12 mouse cellular contexts compared by ENCODE assay signal in the genomic region with DNA sequence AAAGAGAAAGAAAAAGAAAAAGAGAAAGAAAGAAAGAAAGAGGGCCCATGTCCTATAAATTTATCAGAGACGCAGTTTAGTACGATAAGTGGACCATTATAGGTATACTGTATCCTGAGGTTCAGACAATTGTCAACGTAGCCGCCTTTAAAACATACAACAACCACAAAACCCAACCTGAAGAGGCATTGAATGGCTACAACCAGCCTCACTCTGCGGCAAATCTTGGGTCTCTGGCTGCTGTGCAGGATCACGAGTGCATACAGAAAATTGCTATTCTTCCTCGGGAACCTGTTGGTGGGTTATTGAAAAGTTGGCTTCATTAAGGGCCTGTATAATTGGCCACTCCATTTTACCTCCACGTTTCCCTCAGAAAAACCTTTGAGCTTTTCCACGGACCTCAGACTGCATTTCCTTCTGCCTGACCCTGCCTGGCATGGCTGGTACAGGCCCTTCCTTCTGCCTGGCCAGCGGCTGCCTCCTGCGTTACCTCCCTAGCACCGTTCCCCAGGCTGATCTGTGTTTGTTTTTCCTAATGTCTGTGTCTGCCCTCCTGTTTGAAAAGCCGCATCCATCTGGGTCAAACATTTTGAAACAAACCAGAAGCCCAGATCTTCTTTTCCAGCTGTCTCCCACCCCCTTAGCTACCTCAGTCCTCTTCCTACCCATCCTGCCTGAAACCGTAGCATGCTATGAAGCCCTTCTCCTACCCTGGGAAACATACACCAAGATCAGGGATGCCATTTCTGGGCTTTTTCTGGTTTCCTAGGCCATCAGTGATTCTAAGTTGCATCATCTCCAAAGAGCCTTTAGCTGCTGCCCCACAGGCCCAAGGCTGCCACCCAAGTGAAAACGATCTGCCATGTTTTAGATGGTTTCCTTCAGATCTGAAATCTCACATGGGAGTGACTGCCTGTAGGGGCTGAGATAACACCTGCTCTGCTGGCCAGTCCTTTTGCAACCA. TPM values are rescaled to one million over a fixed set of nuclear protein-coding genes. Genes with fewer than 3 reads are reported as not detected.
DNase-seq lines count a peak whose midpoint lies in the region; ATAC-seq and TF ChIP-seq lines count a peak whose summit lies in the region.
"Had no signal": no experiment of that assay in that cellular context is flagged by ENCODE, and none has a peak within 500 bp of the region (broad histone marks: within the 10 kb centered on the region; RNA-seq: fewer than 3 reads in every experiment).

No protein-coding gene starts in this region.

- no peak for TF ChIP-seq EP300 in lung, postnatal 0 days (IDR thresholded peaks at IDR 0.05)

- H3K27ac ChIP-seq in embryonic facial prominence, embryonic 11.5 days (replicated peaks; ENCODE audit: low read depth, low read length): no peak overlapping the region
- peak overlapping the region; percentile 1; the same call in 1 of the 2 replicates for H3K27ac ChIP-seq in forebrain, embryonic 11.5 days (ENCODE audit: low read depth, low read length)
- H3K27ac ChIP-seq in intestine, embryonic 15.5 days: no peak overlapping the region
- no peak overlapping the region for H3K27ac ChIP-seq in lung, postnatal 0 days (ENCODE audit: low read length)

- no peak for ATAC-seq in embryonic facial prominence, embryonic 11.5 days (replicated peaks; ENCODE audit: insufficient number of reproducible peaks, low FRiP score, low TSS enrichment, low read depth)
- ATAC-seq in forebrain, embryonic 11.5 days (replicated peaks; ENCODE audit: low FRiP score): no peak
- no peak for ATAC-seq in intestine, embryonic 15.5 days
- no peak for ATAC-seq in lung, postnatal 0 days

- 62% methylated on average over 15 of the region's 15 CpGs for WGBS in embryonic facial prominence, embryonic 11.5 days
- WGBS in forebrain, embryonic 11.5 days: 69% methylated on average over 15 of the region's 15 CpGs
- 60% methylated on average over 15 of the region's 15 CpGs for WGBS in intestine, embryonic 15.5 days
- WGBS in lung, postnatal 0 days: 70% methylated on average over 15 of the region's 15 CpGs

- no peaks in the 10 kb centered on the region for H3K9me3 ChIP-seq in embryonic facial prominence, embryonic 11.5 days (replicated peaks; ENCODE audit: control insufficient read depth, low read length)
- no peaks in the 10 kb centered on the region for H3K9me3 ChIP-seq in forebrain, embryonic 11.5 days (ENCODE audit: control insufficient read depth, low read length)
- no peaks in the 10 kb centered on the region for H3K9me3 ChIP-seq in intestine, embryonic 15.5 days
- H3K9me3 ChIP-seq in lung, postnatal 0 days (ENCODE audit: low read length): no peaks in the 10 kb centered on the region

- no peaks in the 10 kb centered on the region for H3K27me3 ChIP-seq in embryonic facial prominence, embryonic 11.5 days (ENCODE audit: control insufficient read depth, insufficient read depth, low read length)
- H3K27me3 ChIP-seq in forebrain, embryonic 11.5 days (ENCODE audit: control insufficient read depth, insufficient read depth, low read length): no peaks in the 10 kb centered on the region; the same call in 1 of the 2 replicates
- H3K27me3 ChIP-seq in intestine, embryonic 15.5 days (replicated peaks): peaks cover 5% of the 10 kb centered on the region
- H3K27me3 ChIP-seq in lung, postnatal 0 days (replicated peaks; ENCODE audit: insufficient read depth, low read length): peaks cover 34% of the 10 kb centered on the region

- peak overlapping the region; percentile 94 for H3K4me3 ChIP-seq in embryonic facial prominence, embryonic 11.5 days (ENCODE audit: low read depth, low read length)
- H3K4me3 ChIP-seq in forebrain, embryonic 11.5 days (ENCODE audit: low read depth, low read length): peak overlapping the region; percentile 96
- H3K4me3 ChIP-seq in intestine, embryonic 15.5 days (replicated peaks): peak overlapping the region; percentile 59; the same call in 1 of the 2 replicates
- H3K4me3 ChIP-seq in lung, postnatal 0 days (ENCODE audit: low read depth, low read length): no peak overlapping the region

- no peak for DNase-seq in embryonic facial prominence, embryonic 11.5 days (ENCODE audit: low spot score)
- DNase-seq in forebrain, embryonic 11.5 days (ENCODE audit: low spot score): no peak
- peak; percentile 61 for DNase-seq in naive thymus-derived CD4-positive, alpha-beta T cell, adult 2 months (ENCODE audit: low read depth)
- DNase-seq in MN1 (ENCODE audit: low spot score): no peak
- no peak for DNase-seq in frontal cortex, postnatal 25 days (ENCODE audit: low spot score in 2 of 2)
- DNase-seq in lung, postnatal 0 days (ENCODE audit: low spot score): no peak
- no peak for DNase-seq in spleen, adult 12 weeks (ENCODE audit: low spot score)
- DNase-seq: cerebellum, postnatal 36 days; gastrocnemius, postnatal 36 days; kidney, adult 8-10 months; right cerebral cortex, postnatal 4 days had no signal

- H3K36me3 ChIP-seq in embryonic facial prominence, embryonic 11.5 days (replicated peaks; ENCODE audit: control insufficient read depth, insufficient read depth, low read depth, low read length): no peaks in the 10 kb centered on the region
- no peaks in the 10 kb centered on the region for H3K36me3 ChIP-seq in forebrain, embryonic 11.5 days (ENCODE audit: control insufficient read depth, insufficient read depth, low read length)
- no peaks in the 10 kb centered on the region for H3K36me3 ChIP-seq in intestine, embryonic 15.5 days
- H3K36me3 ChIP-seq in lung, postnatal 0 days (ENCODE audit: insufficient read depth, low read length): no peaks in the 10 kb centered on the region

- no peak for TF ChIP-seq CTCF in lung, postnatal 0 days (IDR thresholded peaks at IDR 0.05)

- H3K4me2 ChIP-seq in embryonic facial prominence, embryonic 11.5 days (ENCODE audit: low read depth, low read length): peak overlapping the region; percentile 45
- peak overlapping the region; percentile 74 for H3K4me2 ChIP-seq in forebrain, embryonic 11.5 days (ENCODE audit: low read depth, low read length, severe bottlenecking)
- H3K4me2 ChIP-seq in intestine, embryonic 15.5 days (replicated peaks): peak overlapping the region; percentile 95
- no peak overlapping the region for H3K4me2 ChIP-seq in lung, postnatal 0 days (replicated peaks; ENCODE audit: low read depth, low read length)

- H3K9ac ChIP-seq in embryonic facial prominence, embryonic 11.5 days (replicated peaks; ENCODE audit: low read length): peak overlapping the region; percentile 99
- H3K9ac ChIP-seq in forebrain, embryonic 11.5 days (ENCODE audit: low read length): peak overlapping the region; percentile 98
- peak overlapping the region; percentile 8; the same call in 1 of the 2 replicates for H3K9ac ChIP-seq in intestine, embryonic 15.5 days
- no peak overlapping the region for H3K9ac ChIP-seq in lung, postnatal 0 days (replicated peaks; ENCODE audit: low read depth)

- H3K4me1 ChIP-seq in embryonic facial prominence, embryonic 11.5 days (ENCODE audit: control insufficient read depth, insufficient read depth, low read length): peaks cover 3% of the 10 kb centered on the region; the same call in 1 of the 2 replicates
- H3K4me1 ChIP-seq in forebrain, embryonic 11.5 days (replicated peaks; ENCODE audit: control insufficient read depth, insufficient read depth, low read length): peaks cover 21% of the 10 kb centered on the region
- peaks cover 19% of the 10 kb centered on the region for H3K4me1 ChIP-seq in intestine, embryonic 15.5 days (replicated peaks)
- H3K4me1 ChIP-seq in lung, postnatal 0 days (ENCODE audit: insufficient read depth, low read depth, low read length): no peaks in the 10 kb centered on the region

RNA-seq across cellular contexts. Expression of a gene that starts 3.4 kb away (rescaled TPM):
- 14.8 and 15.5 TPM in 2 replicates for polyA plus RNA-seq in embryonic facial prominence, embryonic 11.5 days (2014; fragmentation: Nextera tagmentation; extraction: Ambion mirVana)
- 19.4 and 24.2 TPM in 2 replicates for polyA plus RNA-seq in forebrain, embryonic 11.5 days (2014; fragmentation: Nextera tagmentation; extraction: Ambion mirVana)
- 6.7 and 6.9 TPM in 2 replicates for polyA plus RNA-seq in intestine, embryonic 15.5 days (2015; fragmentation: Nextera tagmentation; extraction: Ambion mirVana)
- polyA plus RNA-seq in lung, postnatal 0 days (2015; fragmentation: Nextera tagmentation; extraction: Ambion mirVana): 0.44 and 0.46 TPM in 2 replicates
